Mouse (Mus musculus) midbrain, embryonic 10.5 days (tissue): Measurements from ENCODE around the gene Adcy9. TPM values are rescaled to one million over a fixed set of nuclear protein-coding genes. Genes with fewer than 3 reads are reported as not detected.
"Not testable (repeated sequence)": the region's sequence is repeated elsewhere in the genome, so short reads cannot be mapped to it uniquely, and the experiment has no call there.

Experiments used
- DNase-seq: peaks from one replicate; pipeline ENCODE4 v3.0.0-alpha.2; 2017; ENCODE audit warnings: low spot score
- H3K27ac ChIP-seq: fragments of 300-500 bp; sonication (generic); replicated peaks from 2 replicates; pipeline ENCODE4 v1.5.1; 2016; ENCODE audit warnings: mild to moderate bottlenecking
- H3K27me3 ChIP-seq: fragments of 300-500 bp; sonication (generic); 2 replicates; pipeline ENCODE4 v1.6.1; 2016; ENCODE audit warnings: low read depth, mild to moderate bottlenecking; ENCODE audit not compliant: poor library complexity, severe bottlenecking
- H3K36me3 ChIP-seq: fragments of 300-500 bp; sonication (generic); 2 replicates; pipeline ENCODE4 v1.6.1; 2016; ENCODE audit warnings: mild to moderate bottlenecking, moderate library complexity
- H3K4me1 ChIP-seq: fragments of 300-500 bp; sonication (generic); 2 replicates; pipeline ENCODE4 v1.6.1; 2016
- H3K4me3 ChIP-seq: fragments of 300-500 bp; sonication (generic); 2 replicates; pipeline ENCODE4 v1.5.1; 2016; ENCODE audit warnings: mild to moderate bottlenecking, moderate library complexity
- H3K9me3 ChIP-seq: fragments of 300-500 bp; sonication (generic); replicated peaks from 2 replicates; pipeline ENCODE4 v1.6.1; 2016; ENCODE audit warnings: mild to moderate bottlenecking
- WGBS: fragments of 180-500 bp; shearing (Covaris S2); methylation state at CpG from one replicate; pipeline ENCODE4 v1.1.7; 2016; 5-methylcytosine and 5-hydroxymethylcytosine counted together
- polyA plus RNA-seq: library from polyadenylated mRNA; unstranded; fragments of >200 nt; fragmentation: Nextera tagmentation; extraction: Ambion mirVana; gene quantifications from 2 replicates; pipeline ENCODE4 v1.2.1, GENCODE M21; 2016

The Adcy9 gene
- polyA plus RNA-seq, 1 experiment from 2014 or later = 0.56 TPM

GRCm38 (mm10) chr16:4265351-4265750 lies 154.9 kb downstream of the Adcy9 start:
- DNase-seq = no peak
- Histone ChIP-seq H3K36me3 (no peaks in the 10 kb centered on the region), H3K4me3 (no peak overlapping the region), H3K27ac (no peak overlapping the region), H3K9me3 (no peaks in the 10 kb centered on the region), H3K27me3 (peaks cover 17% of the 10 kb centered on the region), H3K4me1 (peaks cover 9% of the 10 kb centered on the region)
- 68% methylated on average over 5 of the region's 5 CpGs for WGBS

GRCm38 (mm10) chr16:4263486-4263885 lies 156.8 kb downstream of the Adcy9 start:
- no peak for DNase-seq
- H3K27ac ChIP-seq = no peak overlapping the region
- peaks cover 9% of the 10 kb centered on the region for H3K4me1 ChIP-seq
- WGBS = 91% methylated on average over 3 of the region's 3 CpGs
- peaks cover 17% of the 10 kb centered on the region for H3K27me3 ChIP-seq
- H3K9me3 ChIP-seq = no peaks in the 10 kb centered on the region
- H3K36me3 ChIP-seq = no peaks in the 10 kb centered on the region
- no peak overlapping the region for H3K4me3 ChIP-seq

DNA sequence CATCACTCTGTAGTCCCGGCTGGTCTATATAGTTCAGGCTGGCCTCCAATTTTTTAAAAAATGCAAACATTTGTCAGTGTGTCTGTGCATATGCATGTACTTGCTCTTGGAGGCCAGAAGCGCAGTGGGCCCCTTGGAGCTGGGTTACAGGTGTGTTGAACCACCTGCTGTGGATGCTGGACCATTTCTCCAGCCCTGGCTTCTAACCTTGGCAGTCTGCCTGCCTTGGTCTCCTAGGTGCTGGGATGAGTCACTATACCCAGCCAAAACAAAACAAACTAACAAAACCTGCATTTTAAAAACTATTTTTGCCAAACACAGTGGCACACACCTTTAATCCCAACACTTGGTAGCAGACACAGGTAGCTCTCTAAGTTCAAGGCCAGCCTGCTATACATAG lies 162.8 kb downstream of the Adcy9 start:
- H3K9me3 ChIP-seq = no peaks in the 10 kb centered on the region

GRCm38 (mm10) chr16:4248791-4249190 lies 171.5 kb downstream of the Adcy9 start:
- Histone ChIP-seq H3K9me3 (peaks cover 24% of the 10 kb centered on the region; the same call in 1 of the 2 replicates), H3K4me3 (no peak overlapping the region), H3K36me3 (no peaks in the 10 kb centered on the region), H3K27me3 (no peaks in the 10 kb centered on the region), H3K4me1 (no peaks in the 10 kb centered on the region), H3K27ac (no peak overlapping the region)
- no peak for DNase-seq
- 82% methylated on average over 3 of the region's 3 CpGs for WGBS

More for the DNA sequence above, 162.8 kb downstream of the Adcy9 start:
- Histone ChIP-seq H3K4me1 (no peaks in the 10 kb centered on the region), H3K36me3 (no peaks in the 10 kb centered on the region), H3K27ac (no peak overlapping the region), H3K4me3 (no peak overlapping the region), H3K27me3 (no peaks in the 10 kb centered on the region)
- 82% methylated on average over 2 of the region's 2 CpGs for WGBS
- DNase-seq = no peak

DNA sequence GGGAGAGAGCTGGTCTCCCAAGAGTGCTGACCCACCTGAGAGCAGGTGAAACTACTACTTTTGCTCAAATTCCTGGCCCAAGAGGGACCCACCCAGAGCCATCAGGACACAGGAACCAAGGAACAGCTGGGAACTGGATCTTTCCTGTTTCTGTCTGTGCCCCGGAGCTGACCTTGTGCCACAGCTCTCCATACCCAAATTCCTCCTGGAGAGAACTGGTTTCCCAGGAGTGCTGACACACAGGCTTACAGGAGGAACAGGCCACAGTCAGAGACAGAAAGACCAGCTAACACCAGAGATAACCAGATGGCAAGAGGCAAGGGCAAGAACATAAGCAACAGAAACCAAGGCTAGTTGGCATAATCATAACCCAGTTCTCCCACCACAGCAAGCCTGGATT lies 175.1 kb downstream of the Adcy9 start:
- H3K4me3 ChIP-seq, DNase-seq, H3K27me3 ChIP-seq, H3K36me3 ChIP-seq, H3K27ac ChIP-seq, H3K4me1 ChIP-seq: not testable (repeated sequence)
- WGBS = 93% methylated on average over 1 of the region's 1 CpGs
- peaks cover 19% of the 10 kb centered on the region; the same call in 1 of the 2 replicates for H3K9me3 ChIP-seq

Other genes with a start within 250 kb of the Adcy9 start
- 27.7 and 30.2 TPM in 2 replicates for gene Crebbp, start 206.5 kb downstream of the Adcy9 start, polyA plus RNA-seq
- gene Srl, start 121.3 kb upstream of the Adcy9 start, polyA plus RNA-seq = 21.0 and 22.1 TPM in 2 replicates
- 28.0 and 32.6 TPM in 2 replicates for gene Tfap4, start 139.4 kb upstream of the Adcy9 start, polyA plus RNA-seq
- gene Glis2, start 174.2 kb upstream of the Adcy9 start, polyA plus RNA-seq = 23.0 and 23.6 TPM in 2 replicates
- 91.0 and 94.8 TPM in 2 replicates for gene Pam16, start 204.5 kb upstream of the Adcy9 start, polyA plus RNA-seq
- 9.0 and 10.6 TPM in 2 replicates for gene Vasn, start 219.4 kb upstream of the Adcy9 start, polyA plus RNA-seq
- 59.9 and 66.1 TPM in 2 replicates for gene Dnaja3, start 219.5 kb upstream of the Adcy9 start, polyA plus RNA-seq